Mouse (Mus musculus) heart, embryonic 13.5 days (tissue): ENCODE measurements at regions not wholly inside any gene's neighbourhood (a gene's known extent, or its start where the extent isn't known, plus 50 kb on each side); places are given as distances from the start of the nearest gene placed in this dataset.

Experiments
- ATAC-seq: fragments of 200-750 bp; cut with Nextera tagmentation; 2 replicates; pipeline ENCODE4 v1.8.0; 2017; ENCODE audit warnings: moderate TSS enrichment; ENCODE audit not compliant: insufficient number of reproducible peaks, low FRiP score, low TSS enrichment; ENCODE audit errors: extremely low read depth
- H3K27ac ChIP-seq: fragments of 300-500 bp; sonication (generic); replicated peaks from 2 replicates; pipeline ENCODE4 v1.5.1; 2015; ENCODE audit warnings: moderate library complexity, mild to moderate bottlenecking, inconsistent platforms
- H3K27me3 ChIP-seq: fragments of 300-500 bp; sonication (generic); replicated peaks from 2 replicates; pipeline ENCODE4 v1.6.1; 2015; ENCODE audit warnings: mild to moderate bottlenecking, inconsistent platforms
- H3K36me3 ChIP-seq: fragments of 300-500 bp; sonication (generic); 2 replicates; pipeline ENCODE4 v1.6.1; 2015; ENCODE audit warnings: mild to moderate bottlenecking, inconsistent platforms
- H3K4me1 ChIP-seq: fragments of 300-500 bp; sonication (generic); 2 replicates; pipeline ENCODE4 v1.6.1; 2015; ENCODE audit warnings: inconsistent platforms
- H3K4me2 ChIP-seq: fragments of 300-500 bp; sonication (generic); 2 replicates; pipeline ENCODE4 v1.6.1; 2015; ENCODE audit warnings: inconsistent platforms, mild to moderate bottlenecking, moderate library complexity
- H3K4me3 ChIP-seq: fragments of 300-500 bp; sonication (generic); 2 replicates; pipeline ENCODE4 v1.5.1; 2015; ENCODE audit warnings: moderate library complexity, mild to moderate bottlenecking, inconsistent platforms
- H3K9ac ChIP-seq: fragments of 300-500 bp; sonication (generic); 2 replicates; pipeline ENCODE4 v1.6.1; 2015; ENCODE audit warnings: inconsistent platforms, mild to moderate bottlenecking, moderate library complexity
- H3K9me3 ChIP-seq: fragments of 300-500 bp; sonication (generic); 2 replicates; pipeline ENCODE4 v1.6.1; 2016; ENCODE audit warnings: inconsistent platforms
- WGBS: fragments of 180-500 bp; shearing (Covaris S2); methylation state at CpG from one replicate; pipeline ENCODE4 v1.1.7; 2015; ENCODE audit warnings: mixed read lengths; 5-methylcytosine and 5-hydroxymethylcytosine counted together

GRCm38 (mm10) chr13:26594313-26594712 lies 175.7 kb downstream of the Hdgfl1 start:
- H3K9ac ChIP-seq, result no peak overlapping the region
- H3K36me3 ChIP-seq, result no peaks in the 10 kb centered on the region
- H3K27me3 ChIP-seq, result no peaks in the 10 kb centered on the region
- no peak overlapping the region for H3K4me2 ChIP-seq
- no peaks in the 10 kb centered on the region for H3K4me1 ChIP-seq
- no peaks in the 10 kb centered on the region for H3K9me3 ChIP-seq
- no peak for ATAC-seq
- no peak overlapping the region for H3K4me3 ChIP-seq
- H3K27ac ChIP-seq, result no peak overlapping the region

GRCm38 (mm10) chr13:26593750-26594149 lies 176.2 kb downstream of the Hdgfl1 start:
- H3K4me2 ChIP-seq, result no peak overlapping the region
- WGBS, result 81% methylated on average over 1 of the region's 1 CpGs

GRCm38 (mm10) chr13:26575890-26576543 lies 193.9 kb downstream of the Hdgfl1 start:
- WGBS, result 58% methylated on average over 2 of the region's 2 CpGs
- H3K4me2 ChIP-seq, result no peak overlapping the region
- H3K36me3 ChIP-seq, result no peaks in the 10 kb centered on the region
- H3K4me1 ChIP-seq, result no peaks in the 10 kb centered on the region
- H3K4me3 ChIP-seq, result no peak overlapping the region
- H3K9ac ChIP-seq, result no peak overlapping the region
- no peak for ATAC-seq
- no peaks in the 10 kb centered on the region for H3K9me3 ChIP-seq
- no peaks in the 10 kb centered on the region for H3K27me3 ChIP-seq
- H3K27ac ChIP-seq, result no peak overlapping the region

More at GRCm38 (mm10) chr13:26593750-26594149, 176.2 kb downstream of the Hdgfl1 start:
- H3K27ac ChIP-seq, result no peak overlapping the region
- H3K4me1 ChIP-seq, result no peaks in the 10 kb centered on the region
- H3K36me3 ChIP-seq, result no peaks in the 10 kb centered on the region
- H3K9ac ChIP-seq, result no peak overlapping the region
- no peak for ATAC-seq
- no peaks in the 10 kb centered on the region for H3K9me3 ChIP-seq
- no peaks in the 10 kb centered on the region for H3K27me3 ChIP-seq
- H3K4me3 ChIP-seq, result no peak overlapping the region

DNA sequence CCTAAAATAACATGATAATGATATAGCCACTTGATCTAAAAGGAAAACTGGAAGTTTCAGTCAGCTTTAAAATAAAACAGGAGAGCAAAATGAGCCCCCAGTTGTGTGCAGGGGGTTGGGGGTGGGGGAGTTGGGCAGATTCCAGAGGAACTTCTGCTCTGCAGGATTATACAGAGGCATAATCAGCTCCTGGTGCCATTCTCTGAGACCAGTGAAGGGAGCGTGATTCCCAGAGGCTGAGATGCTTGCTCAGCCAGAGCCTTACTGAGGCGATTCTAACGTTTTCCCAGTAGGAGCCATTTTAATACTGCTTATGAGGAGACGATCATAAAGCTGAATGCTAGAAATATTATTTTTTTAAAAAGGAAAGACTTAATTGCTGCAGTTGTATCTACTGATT lies 200.5 kb downstream of the Hdgfl1 start:
- ATAC-seq, result no peak
- 63% methylated on average over 4 of the region's 4 CpGs for WGBS
- Histone ChIP-seq H3K27me3 (no peaks in the 10 kb centered on the region), H3K27ac (no peak overlapping the region), H3K9ac (no peak overlapping the region), H3K4me2 (no peak overlapping the region), H3K4me1 (no peaks in the 10 kb centered on the region), H3K9me3 (no peaks in the 10 kb centered on the region; the same call in 1 of the 2 replicates), H3K36me3 (no peaks in the 10 kb centered on the region), H3K4me3 (no peak overlapping the region)

DNA sequence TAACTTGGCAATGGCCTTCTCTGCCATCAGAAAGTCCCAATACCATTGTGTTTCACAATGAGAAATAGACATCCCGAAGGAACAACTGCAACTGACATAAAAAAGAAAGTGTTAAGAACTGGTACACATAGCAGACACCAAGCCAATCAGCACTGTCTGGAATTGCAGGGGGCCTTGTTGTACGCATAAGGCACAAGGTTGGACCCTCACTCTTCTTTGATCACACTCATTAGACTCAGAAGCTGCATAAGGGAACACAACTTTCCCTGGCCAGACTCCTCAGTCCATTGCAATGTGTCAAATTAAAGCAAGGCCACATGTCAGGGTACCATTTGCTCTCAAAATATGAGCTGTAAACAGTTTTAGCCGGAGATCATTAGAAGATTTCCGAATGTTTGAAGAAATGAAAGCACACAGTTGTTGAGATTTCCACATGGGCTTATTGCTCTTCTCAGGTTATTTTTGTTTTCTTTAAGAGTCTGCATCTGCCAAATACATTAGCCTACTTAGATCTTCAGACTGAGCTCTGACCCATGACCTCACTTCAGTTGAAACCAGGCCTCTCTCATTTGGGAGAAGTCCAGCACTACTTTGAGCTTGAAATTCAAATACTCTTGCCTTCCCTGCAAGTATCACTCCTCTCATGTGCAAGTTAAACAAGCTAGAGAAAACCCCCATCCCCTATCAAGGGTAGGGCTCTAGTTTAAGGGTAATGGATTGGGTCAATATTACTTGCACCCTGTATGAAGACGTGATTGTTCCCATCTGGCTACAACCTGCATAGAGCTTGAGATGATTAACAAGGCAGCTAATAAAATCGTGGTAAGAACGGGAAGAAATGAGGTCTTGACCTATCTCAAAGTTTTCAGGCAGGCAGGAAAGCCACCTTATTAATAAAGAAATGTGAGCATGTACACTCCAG lies 204.8 kb downstream of the Hdgfl1 start:
- no peak for ATAC-seq
- H3K36me3 ChIP-seq, result no peaks in the 10 kb centered on the region
- H3K4me1 ChIP-seq, result no peaks in the 10 kb centered on the region
- no peak overlapping the region for H3K4me2 ChIP-seq
- no peak overlapping the region for H3K9ac ChIP-seq
- H3K27ac ChIP-seq, result no peak overlapping the region
- no peaks in the 10 kb centered on the region; the same call in 1 of the 2 replicates for H3K9me3 ChIP-seq
- 70% methylated on average over 7 of the region's 7 CpGs for WGBS
- no peak overlapping the region for H3K4me3 ChIP-seq
- no peaks in the 10 kb centered on the region for H3K27me3 ChIP-seq

DNA sequence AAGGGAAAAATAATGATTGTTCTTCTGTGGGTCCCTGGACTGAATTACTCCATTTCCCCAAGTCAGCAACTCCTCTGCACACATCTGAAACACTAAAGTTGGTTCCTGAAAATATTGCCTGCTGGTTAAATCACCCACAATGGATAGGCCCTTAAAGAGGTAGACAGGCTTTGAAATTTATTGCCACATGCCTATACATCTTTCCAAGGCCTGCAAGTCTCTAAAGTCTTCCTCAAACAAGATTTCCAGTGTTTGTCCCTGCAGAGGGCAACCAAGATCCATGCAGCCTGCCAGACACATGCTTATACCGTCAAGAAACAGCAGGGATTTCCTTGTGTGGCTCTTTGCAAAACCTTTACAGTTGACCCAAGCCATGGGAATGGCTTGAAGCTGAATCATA lies 211.6 kb downstream of the Hdgfl1 start:
- H3K4me2 ChIP-seq, result no peak overlapping the region
- no peak overlapping the region for H3K9ac ChIP-seq
- ATAC-seq, result no peak
- no peaks in the 10 kb centered on the region for H3K27me3 ChIP-seq
- 35% methylated on average over 1 of the region's 1 CpGs for WGBS
- no peaks in the 10 kb centered on the region for H3K4me1 ChIP-seq
- no peak overlapping the region for H3K4me3 ChIP-seq
- H3K27ac ChIP-seq, result no peak overlapping the region
- no peaks in the 10 kb centered on the region for H3K9me3 ChIP-seq
- no peaks in the 10 kb centered on the region for H3K36me3 ChIP-seq

- Histone ChIP-seq H3K27ac (no peak overlapping the region), H3K4me1 (no peaks in the 10 kb centered on the region), H3K4me2 (no peak overlapping the region), H3K36me3 (no peaks in the 10 kb centered on the region), H3K4me3 (no peak overlapping the region), H3K27me3 (no peaks in the 10 kb centered on the region), H3K9ac (no peak overlapping the region), H3K9me3 (no peaks in the 10 kb centered on the region)
- 73% methylated on average over 6 of the region's 6 CpGs for WGBS
- no peak for ATAC-seq
These were observed 215.7 kb downstream of the Hdgfl1 start for GRCm38 (mm10) chr13:26554266-26554665.

GRCm38 (mm10) chr13:26552122-26552521 lies 217.8 kb downstream of the Hdgfl1 start:
- H3K27ac ChIP-seq, result no peak overlapping the region
- no peak for ATAC-seq
- no peak overlapping the region for H3K4me3 ChIP-seq
- 76% methylated on average over 3 of the region's 3 CpGs for WGBS
- no peaks in the 10 kb centered on the region for H3K4me1 ChIP-seq
- H3K9me3 ChIP-seq, result no peaks in the 10 kb centered on the region
- no peak overlapping the region for H3K4me2 ChIP-seq
- H3K9ac ChIP-seq, result no peak overlapping the region
- no peaks in the 10 kb centered on the region for H3K36me3 ChIP-seq
- H3K27me3 ChIP-seq, result no peaks in the 10 kb centered on the region

DNA sequence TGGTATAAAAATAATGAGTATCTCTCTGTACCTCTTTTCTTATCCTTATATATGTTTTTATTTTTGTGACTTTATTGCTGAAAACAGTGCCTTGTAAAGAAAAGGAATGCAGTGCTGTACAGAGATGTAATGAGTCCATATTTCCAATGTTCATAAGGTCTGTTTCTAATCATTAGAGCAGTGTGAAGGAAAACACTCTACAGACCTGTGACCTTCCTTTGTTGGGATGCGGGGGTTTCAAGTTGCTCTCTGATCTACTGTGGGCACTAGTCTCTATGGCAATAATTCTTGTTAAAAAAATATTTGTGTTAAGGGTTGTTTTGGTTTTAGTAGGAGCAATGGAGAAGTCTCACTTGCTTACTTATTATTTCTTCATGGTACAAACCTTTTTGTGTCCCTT lies 231.0 kb downstream of the Hdgfl1 start:
- no peaks in the 10 kb centered on the region for H3K4me1 ChIP-seq
- H3K27me3 ChIP-seq, result no peaks in the 10 kb centered on the region
- no peak overlapping the region for H3K4me3 ChIP-seq
- H3K4me2 ChIP-seq, result no peak overlapping the region
- no peaks in the 10 kb centered on the region for H3K36me3 ChIP-seq
- 55% methylated on average over 1 of the region's 1 CpGs for whole genome bisulfite sequencing
- no peak overlapping the region for H3K27ac ChIP-seq
- H3K9me3 ChIP-seq, result no peaks in the 10 kb centered on the region
- no peak for ATAC-seq
- no peak overlapping the region for H3K9ac ChIP-seq

- Histone ChIP-seq H3K4me3 (no peak overlapping the region), H3K36me3 (no peaks in the 10 kb centered on the region), H3K9me3 (no peaks in the 10 kb centered on the region), H3K4me2 (no peak overlapping the region), H3K4me1 (no peaks in the 10 kb centered on the region), H3K27me3 (no peaks in the 10 kb centered on the region), H3K9ac (no peak overlapping the region), H3K27ac (no peak overlapping the region)
- no peak for ATAC-seq
- 74% methylated on average over 2 of the region's 2 CpGs for WGBS
These were observed 233.4 kb downstream of the Hdgfl1 start for GRCm38 (mm10) chr13:26536575-26536974.

- H3K9me3 ChIP-seq, result no peaks in the 10 kb centered on the region
- H3K36me3 ChIP-seq, result no peaks in the 10 kb centered on the region
- ATAC-seq, result no peak
These were observed 237.2 kb downstream of the Hdgfl1 start for GRCm38 (mm10) chr13:26532761-26533160.

GRCm38 (mm10) chr13:26519054-26519453 lies 250.9 kb downstream of the Hdgfl1 start:
- Histone ChIP-seq H3K27ac (no peak overlapping the region), H3K4me3 (no peak overlapping the region), H3K36me3 (no peaks in the 10 kb centered on the region), H3K4me2 (no peak overlapping the region), H3K4me1 (peaks cover 4% of the 10 kb centered on the region; the same call in 1 of the 2 replicates), H3K9me3 (no peaks in the 10 kb centered on the region), H3K27me3 (no peaks in the 10 kb centered on the region), H3K9ac (no peak overlapping the region)
- ATAC-seq, result no peak
- WGBS, result 35% methylated on average over 1 of the region's 1 CpGs

More at GRCm38 (mm10) chr13:26532761-26533160, 237.2 kb downstream of the Hdgfl1 start:
- Histone ChIP-seq H3K4me3 (no peak overlapping the region), H3K27ac (no peak overlapping the region), H3K4me2 (no peak overlapping the region), H3K27me3 (no peaks in the 10 kb centered on the region), H3K9ac (no peak overlapping the region), H3K4me1 (no peaks in the 10 kb centered on the region)
